Mouse (Mus musculus) c-Kit-positive CD71-positive TER-119-positive erythroid progenitor cells, embryonic 14.5 days (primary cell): ENCODE results near the gene Gm27027.

ENCODE experiments used
- DNase-seq: peaks from one replicate; pipeline ENCODE4 v3.0.0-alpha.2; 2013; ENCODE audit warnings: low spot score

Gm27027 gene

GRCm38 (mm10) chr2:93928866-93929265 lies 67.3 kb downstream of the Gm27027 start:
- DNase-seq: no peak

DNA sequence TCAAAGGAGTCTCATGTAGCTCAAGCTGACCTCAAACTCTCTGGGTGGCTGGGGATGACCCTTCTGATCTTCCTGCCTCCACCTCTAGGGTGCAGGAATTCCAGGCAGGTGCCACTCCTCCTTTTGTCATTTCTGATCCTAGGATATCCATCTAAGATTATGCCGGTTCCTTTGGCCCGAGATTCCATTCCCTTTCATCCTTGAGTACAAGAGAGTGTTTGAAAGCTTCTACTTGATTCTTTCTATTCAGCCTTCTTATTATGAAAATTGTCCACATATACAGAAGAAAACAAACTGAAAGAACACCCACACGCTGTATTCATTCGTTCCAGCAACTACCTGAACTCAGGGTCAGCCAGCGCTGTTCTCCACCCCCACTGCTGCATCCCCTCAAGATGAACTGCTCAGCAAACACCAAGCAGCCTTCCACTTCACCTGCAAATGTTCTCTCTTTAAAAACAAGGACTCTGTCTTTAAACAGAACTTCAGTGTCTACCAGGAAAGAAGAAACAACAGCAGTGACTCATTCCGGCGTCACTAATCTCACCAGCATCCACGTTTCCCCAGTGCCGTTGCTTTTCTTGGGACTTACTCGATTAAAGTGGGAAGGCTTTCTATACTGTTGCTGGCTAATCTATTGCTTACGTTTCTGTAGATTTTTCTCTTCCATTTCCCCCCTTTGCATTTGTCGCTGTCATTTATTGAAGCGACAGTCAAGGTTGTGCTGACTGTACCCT lies 68.3 kb downstream of the Gm27027 start:
- DNase-seq: no peak

GRCm38 (mm10) chr2:93926141-93926540 lies 70.0 kb downstream of the Gm27027 start:
- DNase-seq: no peak

DNA sequence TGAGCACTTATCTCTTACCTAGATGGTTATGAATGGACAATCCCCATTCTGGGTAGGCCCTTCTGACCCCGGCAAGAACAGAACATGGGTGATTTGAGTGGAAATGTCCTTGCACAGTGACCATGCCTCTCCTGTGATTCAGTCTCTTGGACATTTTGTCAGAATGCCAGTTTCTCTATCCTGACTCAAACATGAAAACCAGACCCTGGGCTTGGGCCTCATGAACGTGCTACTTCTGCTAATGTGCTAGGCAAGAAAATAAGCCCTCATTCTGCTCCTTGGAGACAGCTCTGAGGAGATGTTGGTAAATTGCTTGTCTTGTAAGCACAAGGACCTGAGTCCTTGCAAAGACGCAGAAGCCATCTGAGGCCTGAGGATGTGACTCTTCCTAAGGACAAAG lies 77.1 kb downstream of the Gm27027 start:
- no peak for DNase-seq

DNA sequence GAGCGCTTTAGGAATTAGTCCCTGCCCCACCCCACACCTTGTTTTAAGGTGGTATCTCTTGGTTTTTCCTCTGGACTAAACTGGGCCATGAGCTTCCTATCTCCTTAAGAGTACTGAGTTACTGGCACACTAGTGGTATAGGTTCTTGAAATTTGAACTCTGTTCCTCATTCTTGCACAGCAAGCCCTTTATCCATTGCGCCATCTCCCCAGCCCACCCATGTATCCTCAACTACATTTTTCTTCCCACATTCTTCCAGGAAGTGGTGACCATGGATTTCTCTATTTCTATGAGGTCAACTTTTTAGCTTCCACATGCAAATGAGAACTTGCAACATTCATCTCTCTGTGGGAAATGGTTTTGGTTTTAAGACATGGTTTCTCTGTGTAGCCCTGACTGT lies 82.6 kb downstream of the Gm27027 start:
- no peak for DNase-seq

DNA sequence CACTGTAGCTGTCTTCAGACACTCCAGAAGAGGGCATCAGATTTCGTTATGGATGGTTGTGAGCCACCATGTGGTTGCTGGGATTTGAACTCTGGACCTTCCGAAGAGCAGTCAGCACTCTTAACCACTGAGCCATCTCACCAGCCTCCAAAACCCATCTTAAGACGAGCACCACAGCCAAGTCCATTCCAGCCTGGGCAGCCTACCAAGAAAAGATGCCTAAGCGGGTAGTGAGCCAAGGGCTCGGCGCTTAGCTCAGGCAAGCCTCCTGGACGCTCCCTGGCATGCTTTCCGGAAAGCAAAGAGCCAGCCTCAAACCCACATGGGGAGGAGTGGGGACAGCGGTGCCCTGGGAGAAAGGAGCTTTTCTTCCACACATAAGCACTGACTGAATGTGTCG lies 84.2 kb downstream of the Gm27027 start:
- no peak for DNase-seq

GRCm38 (mm10) chr2:93909716-93910115 lies 86.4 kb downstream of the Gm27027 start:
- no peak for DNase-seq

GRCm38 (mm10) chr2:93907519-93908294 lies 88.4 kb downstream of the Gm27027 start:
- DNase-seq: no peak
